Mouse (Mus musculus) midbrain, embryonic 13.5 days (tissue): ENCODE measurements around the gene Olfr979. TPM values are rescaled to one million over a fixed set of nuclear protein-coding genes. Genes with fewer than 3 reads are reported as not detected.
"Not testable (repeated sequence)": the region's sequence is repeated elsewhere in the genome, so short reads cannot be mapped to it uniquely, and the experiment has no call there.

Source experiments
- ATAC-seq: fragments of 200-750 bp; cut with Nextera tagmentation; 2 replicates; pipeline ENCODE4 v1.8.0; 2017; ENCODE audit warnings: mild to moderate bottlenecking, moderate TSS enrichment, moderate library complexity
- H3K27ac ChIP-seq: fragments of 300-500 bp; sonication (generic); 2 replicates; pipeline ENCODE4 v1.5.1; 2015; ENCODE audit warnings: inconsistent platforms, mild to moderate bottlenecking, moderate library complexity
- H3K27me3 ChIP-seq: fragments of 300-500 bp; sonication (generic); 2 replicates; pipeline ENCODE4 v1.6.1; 2015; ENCODE audit warnings: mild to moderate bottlenecking, inconsistent platforms
- H3K36me3 ChIP-seq: fragments of 300-500 bp; sonication (generic); 2 replicates; pipeline ENCODE4 v1.6.1; 2015; ENCODE audit warnings: mild to moderate bottlenecking, inconsistent platforms
- H3K4me1 ChIP-seq: fragments of 300-500 bp; sonication (generic); replicated peaks from 2 replicates; pipeline ENCODE4 v1.6.1; 2015; ENCODE audit warnings: inconsistent platforms
- H3K4me2 ChIP-seq: fragments of 300-500 bp; sonication (generic); replicated peaks from 2 replicates; pipeline ENCODE4 v1.6.1; 2015; ENCODE audit warnings: moderate library complexity, mild to moderate bottlenecking, inconsistent platforms
- H3K4me3 ChIP-seq: fragments of 300-500 bp; sonication (generic); replicated peaks from 2 replicates; pipeline ENCODE4 v1.5.1; 2015; ENCODE audit warnings: mild to moderate bottlenecking, inconsistent platforms
- H3K9ac ChIP-seq: fragments of 300-500 bp; sonication (generic); replicated peaks from 2 replicates; pipeline ENCODE4 v1.6.1; 2015; ENCODE audit warnings: mild to moderate bottlenecking, inconsistent platforms
- H3K9me3 ChIP-seq: fragments of 300-500 bp; sonication (generic); 2 replicates; pipeline ENCODE4 v1.6.1; 2016; ENCODE audit warnings: mild to moderate bottlenecking, inconsistent platforms
- WGBS: fragments of 180-500 bp; shearing (Covaris S2); methylation state at CpG from one replicate; pipeline ENCODE4 v1.1.7; 2015; 5-methylcytosine and 5-hydroxymethylcytosine counted together
- polyA plus RNA-seq: library from polyadenylated mRNA; unstranded; fragments of >200 nt; fragmentation: Nextera tagmentation; extraction: Ambion mirVana; gene quantifications from 2 replicates; pipeline ENCODE4 v1.2.1, GENCODE M21; 2015

Olfr979 gene
- not detected in 2 replicates for polyA plus RNA-seq

DNA sequence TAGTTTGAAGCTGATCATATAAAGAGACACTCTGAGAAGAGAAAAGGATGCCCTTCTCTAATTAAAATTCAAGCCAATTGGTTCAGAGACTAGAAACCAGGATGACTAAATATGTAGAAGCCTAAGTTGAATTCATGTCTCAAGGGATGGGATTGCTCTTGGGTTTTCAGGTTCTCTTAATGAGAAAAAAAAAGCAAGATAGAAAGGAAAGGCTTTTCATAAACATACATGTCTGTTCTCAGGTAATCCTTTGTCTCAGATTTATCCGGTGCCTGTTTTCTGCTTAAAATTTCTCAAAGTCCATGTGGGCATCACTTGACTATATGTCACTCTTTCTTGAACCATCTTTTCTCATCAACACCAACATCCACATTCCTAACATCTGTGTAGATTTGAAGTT, at the start of gene Olfr979:
Gene Olfr979, minus strand, starts transcription at position 101 of the 400 bp plus-strand sequence.
- Histone ChIP-seq H3K27me3 (no peaks in the 10 kb centered on the region), H3K4me1 (no peaks in the 10 kb centered on the region), H3K27ac (no peak within 1 kb of the TSS), H3K9me3 (no peaks in the 10 kb centered on the region), H3K9ac (no peak within 1 kb of the TSS), H3K4me2 (no peak within 1 kb of the TSS), H3K4me3 (no peak within 1 kb of the TSS), H3K36me3 (no peaks in the 10 kb centered on the region)
- 84% methylated on average over 1 of the region's 1 CpGs for WGBS
- ATAC-seq, result no peak

DNA sequence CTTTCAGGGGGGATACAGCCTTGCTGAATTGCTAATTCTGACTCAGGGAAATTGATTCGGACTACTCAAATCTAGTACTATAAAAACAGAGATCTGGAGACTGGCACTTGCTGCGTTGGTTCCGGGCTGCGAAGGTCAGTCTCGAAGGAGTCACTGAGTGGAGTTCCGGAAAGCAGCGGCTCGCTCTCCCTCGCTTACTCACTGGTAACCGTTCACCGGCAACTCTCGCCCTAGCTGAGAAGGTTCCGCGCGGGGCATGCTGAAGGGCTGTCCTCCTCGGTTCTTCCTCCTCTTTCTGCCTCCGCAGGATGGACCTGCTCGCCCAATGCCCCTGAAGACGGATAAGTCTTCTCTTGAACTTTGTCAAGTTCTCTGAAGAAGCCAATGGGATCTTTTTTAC, 46.9 kb upstream of the Olfr979 start:
- Histone ChIP-seq H3K27ac (no peak overlapping the region), H3K9me3 (no peaks in the 10 kb centered on the region), H3K27me3 (no peaks in the 10 kb centered on the region), H3K4me1 (no peaks in the 10 kb centered on the region), H3K9ac (no peak overlapping the region), H3K4me3 (no peak overlapping the region), H3K4me2 (no peak overlapping the region), H3K36me3 (no peaks in the 10 kb centered on the region)
- 97% methylated on average over 19 of the region's 19 CpGs for WGBS
- ATAC-seq, result no peak

GRCm38 (mm10) chr9:40021164-40021563, 17.9 kb upstream of the Olfr979 start, which contains the start of gene Olfr981:
Gene Olfr981, plus strand, starts transcription at chr9:40021464.
- no peak within 1 kb of the TSS for H3K9ac ChIP-seq
- no peak within 1 kb of the TSS for H3K4me3 ChIP-seq
- no peaks in the 10 kb centered on the region for H3K4me1 ChIP-seq
- ATAC-seq, result no peak
- WGBS, result 67% methylated on average over 2 of the region's 2 CpGs
- H3K27ac ChIP-seq, result no peak within 1 kb of the TSS
- no peak within 1 kb of the TSS for H3K4me2 ChIP-seq
- H3K9me3 ChIP-seq, result no peaks in the 10 kb centered on the region
- H3K27me3 ChIP-seq, result no peaks in the 10 kb centered on the region
- no peaks in the 10 kb centered on the region for H3K36me3 ChIP-seq

DNA sequence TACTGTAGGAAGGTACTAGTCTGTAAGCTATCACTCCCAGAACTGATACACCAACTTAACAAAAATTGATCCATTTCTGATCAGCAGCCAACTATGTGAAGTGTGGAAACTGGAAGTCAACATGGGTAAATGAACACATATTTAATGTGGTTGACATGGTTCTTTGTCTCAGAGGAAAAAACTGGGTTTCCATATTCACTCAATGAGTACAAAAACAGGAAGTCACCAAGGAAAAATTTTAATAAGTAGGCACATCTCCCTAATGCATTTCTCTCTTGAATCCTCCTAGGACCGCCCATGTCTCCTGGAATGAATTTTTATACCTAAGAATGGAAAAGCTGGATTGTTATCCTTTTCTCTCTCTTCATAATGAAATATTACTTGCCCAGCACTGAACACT, 6.2 kb upstream of the Olfr979 start, which contains the start of gene Olfr980:
Gene Olfr980, minus strand, starts transcription at position 101 of the 400 bp plus-strand sequence.
- no peaks in the 10 kb centered on the region for H3K27me3 ChIP-seq
- no peaks in the 10 kb centered on the region for H3K9me3 ChIP-seq
- 90% methylated on average over 1 of the region's 1 CpGs for WGBS
- ATAC-seq, result no peak
- H3K4me3 ChIP-seq, result no peak within 1 kb of the TSS
- H3K4me2 ChIP-seq, result no peak within 1 kb of the TSS
- H3K36me3 ChIP-seq, result no peaks in the 10 kb centered on the region
- H3K27ac ChIP-seq, result no peak within 1 kb of the TSS
- no peaks in the 10 kb centered on the region for H3K4me1 ChIP-seq
- no peak within 1 kb of the TSS for H3K9ac ChIP-seq

GRCm38 (mm10) chr9:39991813-39992212, 11.5 kb downstream of the Olfr979 start, which contains the start of gene Olfr978:
Gene Olfr978, plus strand, starts transcription at chr9:39992113.
- Histone ChIP-seq H3K4me1 (no peaks in the 10 kb centered on the region), H3K9ac (no peak within 1 kb of the TSS), H3K4me3 (no peak within 1 kb of the TSS), H3K9me3 (no peaks in the 10 kb centered on the region), H3K27me3 (no peaks in the 10 kb centered on the region), H3K4me2 (no peak within 1 kb of the TSS), H3K27ac (no peak within 1 kb of the TSS), H3K36me3 (no peaks in the 10 kb centered on the region)
- no peak for ATAC-seq
- 79% methylated on average over 2 of the region's 2 CpGs for WGBS

DNA sequence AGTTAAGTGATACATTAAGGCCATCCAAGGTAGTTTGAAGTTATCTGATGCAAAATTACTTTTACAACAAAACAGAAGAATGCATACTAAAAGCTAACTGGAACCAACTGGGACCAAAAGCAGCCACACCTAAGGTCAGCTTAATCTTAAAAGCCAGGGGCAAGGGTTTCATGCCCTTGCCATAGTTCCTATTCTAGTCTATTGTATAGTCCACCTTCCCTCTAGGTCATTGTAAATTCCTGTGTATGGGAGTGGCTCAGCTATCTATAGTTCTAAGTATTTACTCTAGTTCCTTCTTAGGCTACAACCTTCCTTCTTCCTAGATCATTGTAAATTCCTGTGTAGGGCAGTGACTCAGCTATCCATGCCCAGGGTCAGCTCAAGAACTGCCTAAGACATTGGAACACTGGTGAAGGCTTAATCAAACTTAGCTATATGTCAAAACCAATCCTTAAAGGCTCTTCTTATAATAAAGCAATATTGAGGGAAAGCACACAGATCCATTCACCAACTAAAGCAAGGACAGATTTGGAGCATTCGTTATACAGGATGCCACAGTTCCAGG, 26.6 kb downstream of the Olfr979 start:
- ATAC-seq, H3K36me3 ChIP-seq, H3K27ac ChIP-seq, H3K27me3 ChIP-seq, H3K4me1 ChIP-seq, H3K9ac ChIP-seq, H3K4me2 ChIP-seq, H3K4me3 ChIP-seq, H3K9me3 ChIP-seq: not testable (repeated sequence)
- 83% methylated on average over 1 of the region's 1 CpGs for WGBS

DNA sequence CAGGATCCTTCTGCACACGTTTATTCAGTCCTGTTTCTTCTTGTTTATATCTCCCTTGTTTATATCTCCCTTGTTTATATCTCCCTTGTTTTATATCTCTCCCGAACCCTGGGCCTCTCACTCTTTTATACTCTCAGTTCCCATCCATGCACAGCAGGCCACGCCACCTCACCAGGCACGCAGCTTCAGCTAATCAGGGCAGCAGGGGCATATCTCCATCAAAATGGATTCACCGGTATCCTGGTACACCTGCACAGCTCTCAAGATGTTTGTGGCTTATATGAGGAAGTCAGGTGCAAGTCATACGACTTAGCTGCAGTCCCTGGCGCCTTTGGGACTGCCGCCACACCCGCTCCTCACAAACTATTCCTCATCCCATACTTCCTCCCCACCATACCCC, 42.2 kb downstream of the Olfr979 start, which contains the start of gene Olfr976:
Gene Olfr976, minus strand, starts transcription at position 101 of the 400 bp plus-strand sequence.
- not testable (repeated sequence) for H3K27me3 ChIP-seq, H3K36me3 ChIP-seq, H3K9me3 ChIP-seq, H3K4me1 ChIP-seq, H3K9ac ChIP-seq, H3K4me3 ChIP-seq, H3K27ac ChIP-seq, H3K4me2 ChIP-seq, ATAC-seq
- 87% methylated on average over 8 of the region's 9 CpGs for WGBS

GRCm38 (mm10) chr9:39951946-39952345, 51.3 kb downstream of the Olfr979 start, which contains the start of gene Olfr975:
Gene Olfr975, minus strand, starts transcription at chr9:39952046.
- no peak within 1 kb of the TSS for H3K27ac ChIP-seq
- no peak within 1 kb of the TSS for H3K4me3 ChIP-seq
- H3K9ac ChIP-seq, result no peak within 1 kb of the TSS
- H3K9me3 ChIP-seq, result no peaks in the 10 kb centered on the region
- WGBS, result 70% methylated on average over 1 of the region's 1 CpGs
- no peaks in the 10 kb centered on the region for H3K4me1 ChIP-seq
- no peak for ATAC-seq
- no peaks in the 10 kb centered on the region for H3K36me3 ChIP-seq
- H3K27me3 ChIP-seq, result no peaks in the 10 kb centered on the region
- H3K4me2 ChIP-seq, result no peak within 1 kb of the TSS

Other genes starting within 250 kb of the Olfr979 start
- gene Olfr968, start 220.2 kb downstream of the Olfr979 start, polyA plus RNA-seq, result not detected in 2 replicates
- gene Olfr969, start 212.5 kb downstream of the Olfr979 start, polyA plus RNA-seq, result not detected in 2 replicates
- gene Olfr970, start 194.6 kb downstream of the Olfr979 start, polyA plus RNA-seq, result not detected in 2 replicates
- not detected in 2 replicates for gene Olfr971, start 166.6 kb downstream of the Olfr979 start, polyA plus RNA-seq
- not detected in 2 replicates for gene Olfr972, start 137.0 kb downstream of the Olfr979 start, polyA plus RNA-seq
- gene Olfr229, start 96.1 kb downstream of the Olfr979 start, polyA plus RNA-seq, result not detected in 2 replicates
- not detected in 2 replicates for gene Olfr974, start 66.0 kb downstream of the Olfr979 start, polyA plus RNA-seq
- gene Olfr975, start 51.4 kb downstream of the Olfr979 start, polyA plus RNA-seq, result 0.05 TPM in 1 of 2 replicates, not detected in the other
- gene Olfr976, start 42.3 kb downstream of the Olfr979 start, polyA plus RNA-seq, result not detected in 2 replicates
- not detected in 2 replicates for gene Olfr978, start 11.4 kb downstream of the Olfr979 start, polyA plus RNA-seq
- gene Olfr980, start 6.1 kb upstream of the Olfr979 start, polyA plus RNA-seq, result not detected in 2 replicates
- not detected in 2 replicates for gene Olfr981, start 18.0 kb upstream of the Olfr979 start, polyA plus RNA-seq
- gene Olfr982, start 70.4 kb upstream of the Olfr979 start, polyA plus RNA-seq, result not detected in 2 replicates
- gene Olfr983, start 90.1 kb upstream of the Olfr979 start, polyA plus RNA-seq, result not detected in 2 replicates
- not detected in 2 replicates for gene Olfr984, start 110.7 kb upstream of the Olfr979 start, polyA plus RNA-seq
- gene Olfr985, start 126.7 kb upstream of the Olfr979 start, polyA plus RNA-seq, result not detected in 2 replicates
- gene Tmem225, start 144.7 kb upstream of the Olfr979 start, polyA plus RNA-seq, result not detected in 2 replicates
- gene Olfr986, start 177.5 kb upstream of the Olfr979 start, polyA plus RNA-seq, result 0.08 TPM in 1 of 2 replicates, not detected in the other
- gene Zfp202, start 188.9 kb upstream of the Olfr979 start, polyA plus RNA-seq, result 9.5 and 9.6 TPM in 2 replicates